Mouse (Mus musculus) heart, postnatal 25 days (tissue): ENCODE measurements around the gene Olfr981. TPM values are rescaled to one million over a fixed set of nuclear protein-coding genes. Genes with fewer than 3 reads are reported as not detected.
"Not testable (repeated sequence)": the region's sequence is repeated elsewhere in the genome, so short reads cannot be mapped to it uniquely, and the experiment has no call there.

Experiments
- DNase-seq: peaks from one replicate; pipeline ENCODE4 v3.0.0; 2022; ENCODE audit warnings: low spot score
- intact Hi-C: fragments of 180-260 bp; cut with DNase I; formaldehyde crosslinking; loops from one replicate; pipeline ENCODE4 v1.15.1; 2025
- total RNA-seq, 2 experiments: library from RNA; stranded (reverse); gene quantifications; 2 replicates each; pipeline ENCODE4 v1.2.3; 2021

Gene Olfr981
- total RNA-seq = not detected

GRCm38 (mm10) chr9:40021164-40021563 is at the start of gene Olfr981:
TSS of gene Olfr981 (plus strand) at chr9:40021464.
- DNase-seq = no peak
- intact Hi-C loops = no loop called here

GRCm38 (mm10) chr9:39976581-39977145 is 44.6 kb upstream of the Olfr981 start:
- intact Hi-C loops = not testable (repeated sequence)

DNA sequence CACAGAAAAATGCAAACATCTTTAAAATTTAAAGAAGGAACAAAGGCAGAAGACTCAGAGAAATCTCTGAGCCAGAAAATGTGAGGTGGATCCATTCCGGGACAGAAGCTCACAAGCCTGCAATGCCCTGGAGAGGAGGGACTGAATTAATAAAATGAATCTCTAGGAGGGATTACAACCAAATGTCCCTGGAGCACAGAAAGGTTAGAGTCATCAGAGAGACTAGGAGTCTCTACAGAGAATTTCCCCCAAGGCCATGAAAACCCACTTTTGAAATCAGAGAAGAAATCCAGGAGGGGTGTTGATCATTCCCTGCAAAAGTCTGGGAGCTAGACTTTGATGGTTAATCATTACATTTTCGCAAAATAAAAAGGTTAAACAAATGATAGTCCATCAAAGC is 29.5 kb upstream of the Olfr981 start, which contains the start of gene Olfr978:
TSS of gene Olfr978 (plus strand) at position 301 of the 400 bp plus-strand sequence.
- DNase-seq = no peak
- intact Hi-C loops = no loop called here

More at GRCm38 (mm10) chr9:39976581-39977145, 44.6 kb upstream of the Olfr981 start:
- DNase-seq = not testable (repeated sequence)

DNA sequence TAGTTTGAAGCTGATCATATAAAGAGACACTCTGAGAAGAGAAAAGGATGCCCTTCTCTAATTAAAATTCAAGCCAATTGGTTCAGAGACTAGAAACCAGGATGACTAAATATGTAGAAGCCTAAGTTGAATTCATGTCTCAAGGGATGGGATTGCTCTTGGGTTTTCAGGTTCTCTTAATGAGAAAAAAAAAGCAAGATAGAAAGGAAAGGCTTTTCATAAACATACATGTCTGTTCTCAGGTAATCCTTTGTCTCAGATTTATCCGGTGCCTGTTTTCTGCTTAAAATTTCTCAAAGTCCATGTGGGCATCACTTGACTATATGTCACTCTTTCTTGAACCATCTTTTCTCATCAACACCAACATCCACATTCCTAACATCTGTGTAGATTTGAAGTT is 17.9 kb upstream of the Olfr981 start, which contains the start of gene Olfr979:
TSS of gene Olfr979 (minus strand) at position 101 of the 400 bp plus-strand sequence.
- DNase-seq = no peak
- intact Hi-C loops = no loop called here

DNA sequence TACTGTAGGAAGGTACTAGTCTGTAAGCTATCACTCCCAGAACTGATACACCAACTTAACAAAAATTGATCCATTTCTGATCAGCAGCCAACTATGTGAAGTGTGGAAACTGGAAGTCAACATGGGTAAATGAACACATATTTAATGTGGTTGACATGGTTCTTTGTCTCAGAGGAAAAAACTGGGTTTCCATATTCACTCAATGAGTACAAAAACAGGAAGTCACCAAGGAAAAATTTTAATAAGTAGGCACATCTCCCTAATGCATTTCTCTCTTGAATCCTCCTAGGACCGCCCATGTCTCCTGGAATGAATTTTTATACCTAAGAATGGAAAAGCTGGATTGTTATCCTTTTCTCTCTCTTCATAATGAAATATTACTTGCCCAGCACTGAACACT is 11.8 kb upstream of the Olfr981 start, which contains the start of gene Olfr980:
TSS of gene Olfr980 (minus strand) at position 101 of the 400 bp plus-strand sequence.
- no peak for DNase-seq
- intact Hi-C loops = no loop called here

- no peak for DNase-seq
- intact Hi-C loops = no loop called here
These were observed 28.9 kb downstream of the Olfr981 start for GRCm38 (mm10) chr9:40050138-40050537.

DNA sequence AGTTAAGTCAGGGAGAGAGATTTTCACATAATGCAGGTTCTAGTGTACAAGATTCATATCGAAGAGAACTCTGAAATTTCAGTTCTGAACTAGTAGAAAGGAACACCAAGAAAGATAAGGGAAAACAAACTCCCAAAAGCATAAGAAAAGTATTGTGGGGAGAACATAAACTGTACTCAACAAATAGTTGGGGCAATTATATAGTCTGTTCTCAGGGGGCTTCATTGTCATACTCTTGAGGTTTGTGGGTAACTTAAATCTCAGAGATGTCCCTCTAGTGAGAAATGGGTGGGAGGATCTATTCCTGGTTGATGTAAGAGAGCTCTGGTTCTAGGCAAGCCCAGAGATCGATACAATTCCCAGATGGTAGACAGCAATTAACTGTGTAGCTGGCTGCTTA is 52.3 kb downstream of the Olfr981 start, which contains the start of gene Olfr982:
TSS of gene Olfr982 (plus strand) at position 301 of the 400 bp plus-strand sequence.
- DNase-seq = no peak
- intact Hi-C loops = no loop called here

Other genes with a start within 250 kb of the Olfr981 start
- not detected for gene Olfr968, start 238.2 kb upstream of the Olfr981 start, total RNA-seq
- gene Olfr969, start 230.5 kb upstream of the Olfr981 start, total RNA-seq = not detected
- not detected for gene Olfr970, start 212.6 kb upstream of the Olfr981 start, total RNA-seq
- not detected for gene Olfr971, start 184.6 kb upstream of the Olfr981 start, total RNA-seq
- not detected for gene Olfr972, start 155.0 kb upstream of the Olfr981 start, total RNA-seq
- not detected for gene Olfr229, start 114.1 kb upstream of the Olfr981 start, total RNA-seq
- gene Olfr974, start 84.0 kb upstream of the Olfr981 start, total RNA-seq = not detected
- not detected for gene Olfr975, start 69.4 kb upstream of the Olfr981 start, total RNA-seq
- not detected for gene Olfr976, start 60.3 kb upstream of the Olfr981 start, total RNA-seq
- gene Olfr978, start 29.4 kb upstream of the Olfr981 start, total RNA-seq = not detected
- gene Olfr979, start 18.0 kb upstream of the Olfr981 start, total RNA-seq = not detected
- not detected for gene Olfr980, start 11.9 kb upstream of the Olfr981 start, total RNA-seq
- not detected for gene Olfr982, start 52.4 kb downstream of the Olfr981 start, total RNA-seq
- not detected for gene Olfr983, start 72.1 kb downstream of the Olfr981 start, total RNA-seq
- not detected for gene Olfr984, start 92.7 kb downstream of the Olfr981 start, total RNA-seq
- gene Olfr985, start 108.7 kb downstream of the Olfr981 start, total RNA-seq = not detected
- gene Tmem225, start 126.7 kb downstream of the Olfr981 start, total RNA-seq = not detected
- gene Olfr986, start 159.5 kb downstream of the Olfr981 start, total RNA-seq = not detected
- gene Zfp202, start 170.9 kb downstream of the Olfr981 start, total RNA-seq = 1 to 10 TPM; 2.4 TPM
- under 1 TPM; 0.67 to 0.83 TPM for gene Scn3b, start 247.8 kb downstream of the Olfr981 start, total RNA-seq